Mouse (Mus musculus) lung, embryonic 14.5 days (tissue): ENCODE measurements around the gene Vmac. TPM values are rescaled to one million over a fixed set of nuclear protein-coding genes. Genes with fewer than 3 reads are reported as not detected.

Experiments used
- ATAC-seq: fragments of 200-750 bp; cut with Nextera tagmentation; 2 replicates; pipeline ENCODE4 v1.8.0; 2017; ENCODE audit warnings: mild to moderate bottlenecking, moderate TSS enrichment, moderate library complexity; ENCODE audit not compliant: insufficient read depth
- DNase-seq: peaks from one replicate; pipeline ENCODE4 v3.0.0-alpha.2; 2015
- H3K27ac ChIP-seq: fragments of 300-500 bp; sonication (generic); 2 replicates; pipeline ENCODE4 v1.5.1; 2014; ENCODE audit warnings: low read depth, mild to moderate bottlenecking, moderate library complexity
- H3K27me3 ChIP-seq: fragments of 300-500 bp; sonication (generic); 2 replicates; pipeline ENCODE4 v1.6.1; 2014; ENCODE audit warnings: low read length, control low read depth; ENCODE audit not compliant: insufficient read depth
- H3K36me3 ChIP-seq: fragments of 300-500 bp; sonication (generic); 2 replicates; pipeline ENCODE4 v1.6.1; 2014; ENCODE audit warnings: control low read depth; ENCODE audit not compliant: insufficient read depth
- H3K4me1 ChIP-seq: fragments of 300-500 bp; sonication (generic); 2 replicates; pipeline ENCODE4 v1.6.1; 2014; ENCODE audit warnings: antibody characterized with exemption, control low read depth; ENCODE audit not compliant: insufficient read depth
- H3K4me2 ChIP-seq: fragments of 300-500 bp; sonication (generic); 2 replicates; pipeline ENCODE4 v1.6.1; 2014; ENCODE audit warnings: mild to moderate bottlenecking
- H3K4me3 ChIP-seq: fragments of 300-500 bp; sonication (generic); 2 replicates; pipeline ENCODE4 v1.5.1; 2014; ENCODE audit warnings: low read depth, low read length
- H3K9ac ChIP-seq: fragments of 300-500 bp; sonication (generic); 2 replicates; pipeline ENCODE4 v1.6.1; 2014
- H3K9me3 ChIP-seq: fragments of 300-500 bp; sonication (generic); 2 replicates; pipeline ENCODE4 v1.6.1; 2016; ENCODE audit warnings: low read depth, low read length, control low read depth
- CTCF ChIP-seq: IDR thresholded peaks from 2 replicates; pipeline ENCODE4 v1.5.1; 2016; ENCODE audit warnings: antibody characterized with exemption, low read depth
- WGBS: fragments of 180-500 bp; shearing (Covaris S2); extraction: QIAGEN DNeasy Blood & Tissue Kit; methylation state at CpG from one replicate; pipeline ENCODE4 v1.1.7; 2014; 5-methylcytosine and 5-hydroxymethylcytosine counted together
- polyA plus RNA-seq: library from polyadenylated mRNA; unstranded; fragments of >200 nt; fragmentation: Nextera tagmentation; extraction: Ambion mirVana; gene quantifications from 2 replicates; pipeline ENCODE4 v1.2.1, GENCODE M21; 2014

Vmac gene
- polyA plus RNA-seq, 1 experiment from 2014 or later = 19.6 TPM

DNA sequence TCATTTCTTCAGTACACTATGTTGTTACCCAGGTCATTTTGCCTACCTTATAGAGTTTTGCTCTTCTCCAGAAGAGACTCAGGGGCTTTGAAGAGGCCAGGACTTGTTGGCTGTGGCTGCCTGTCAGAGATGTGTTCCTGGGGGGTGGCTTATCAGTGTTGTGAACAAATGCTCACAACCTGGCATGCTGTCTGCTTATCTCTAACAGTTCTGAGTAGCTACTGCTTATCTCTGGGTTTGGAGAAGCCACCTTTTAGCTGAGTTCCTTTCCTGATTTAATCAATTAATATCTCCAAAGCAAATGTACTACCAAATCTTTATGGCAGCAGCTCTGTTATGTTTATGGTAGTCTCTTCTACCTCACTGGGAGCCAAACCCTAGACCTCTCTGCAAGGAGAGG is 29.8 kb downstream of the Vmac start:
- DNase-seq = no peak
- Histone ChIP-seq H3K4me3 (no peak overlapping the region), H3K4me2 (no peak overlapping the region), H3K36me3 (peaks cover 88% of the 10 kb centered on the region), H3K9me3 (no peaks in the 10 kb centered on the region), H3K27me3 (no peaks in the 10 kb centered on the region), H3K27ac (no peak overlapping the region), H3K9ac (no peak overlapping the region), H3K4me1 (no peaks in the 10 kb centered on the region)
- ATAC-seq = no peak
- no peak for TF ChIP-seq CTCF

- no peaks in the 10 kb centered on the region for H3K27me3 ChIP-seq
- H3K36me3 ChIP-seq = peaks cover 86% of the 10 kb centered on the region
- H3K4me1 ChIP-seq = no peaks in the 10 kb centered on the region
These were observed 31.0 kb downstream of the Vmac start for GRCm38 (mm10) chr17:56686801-56687200.

DNA sequence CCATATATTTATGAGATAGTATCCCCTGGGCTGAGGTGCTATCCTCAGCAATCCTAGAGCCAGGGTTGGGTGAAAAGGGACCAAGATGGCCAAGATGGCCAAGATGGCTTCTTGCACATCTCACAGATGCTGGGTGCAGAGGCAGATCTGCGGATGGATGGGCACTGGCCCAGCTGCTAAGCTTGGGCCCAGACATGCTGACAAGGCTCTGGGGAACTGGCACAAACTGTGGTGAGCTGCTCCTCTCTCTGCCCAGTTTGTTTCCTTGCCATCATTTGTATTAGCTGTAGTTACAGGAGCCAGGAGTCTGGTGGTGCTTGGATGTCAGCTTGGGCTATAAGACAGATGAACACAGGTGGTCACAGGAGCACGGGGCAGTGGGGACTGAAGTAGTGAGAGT is 33.2 kb downstream of the Vmac start:
- WGBS = 78% methylated on average over 2 of the region's 2 CpGs
- Histone ChIP-seq H3K27me3 (no peaks in the 10 kb centered on the region), H3K27ac (no peak overlapping the region), H3K9me3 (no peaks in the 10 kb centered on the region), H3K4me2 (no peak overlapping the region), H3K4me1 (no peaks in the 10 kb centered on the region), H3K4me3 (no peak overlapping the region), H3K36me3 (peaks cover 82% of the 10 kb centered on the region), H3K9ac (no peak overlapping the region)
- ATAC-seq (no peak), DNase-seq (no peak)
- no peak for TF ChIP-seq CTCF

More at GRCm38 (mm10) chr17:56686801-56687200, 31.0 kb downstream of the Vmac start:
- Histone ChIP-seq H3K4me3 (no peak overlapping the region), H3K9me3 (no peaks in the 10 kb centered on the region), H3K4me2 (no peak overlapping the region), H3K27ac (no peak overlapping the region), H3K9ac (no peak overlapping the region)
- 88% methylated on average over 4 of the region's 4 CpGs for WGBS
- TF ChIP-seq CTCF = no peak
- DNase-seq = no peak
- no peak for ATAC-seq

DNA sequence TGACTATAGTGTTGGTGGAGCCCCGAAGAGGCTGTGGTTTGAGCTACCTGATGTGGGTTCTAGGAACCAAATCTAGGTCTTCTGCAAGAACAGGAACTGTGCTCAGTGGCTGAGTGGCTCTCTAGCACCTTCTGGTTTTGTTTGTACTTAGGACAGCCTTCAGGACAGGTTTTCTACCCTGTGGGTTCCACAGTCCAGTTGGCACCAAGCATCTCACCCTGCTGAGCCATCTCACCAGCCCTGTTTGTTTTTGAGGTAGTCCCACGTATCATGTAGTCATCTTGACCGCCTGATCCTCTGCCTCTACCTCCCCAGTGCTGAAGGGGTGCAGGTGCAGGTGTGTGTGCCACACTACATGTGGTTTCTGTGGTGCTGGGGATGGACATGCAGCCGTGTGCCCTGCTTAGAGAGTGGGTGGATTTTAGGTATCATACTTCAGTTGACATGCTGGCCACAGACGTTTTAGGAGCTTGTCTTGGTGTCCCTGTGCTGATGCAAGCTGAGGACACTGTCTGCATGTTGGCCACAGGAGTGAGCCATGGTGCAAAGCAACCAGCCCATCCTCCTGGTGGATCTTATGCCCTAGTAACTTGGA is 34.2 kb downstream of the Vmac start:
- no peaks in the 10 kb centered on the region for H3K4me1 ChIP-seq
- WGBS = 86% methylated on average over 5 of the region's 5 CpGs
- no peak for ATAC-seq
- no peak overlapping the region for H3K9ac ChIP-seq
- TF ChIP-seq CTCF = no peak
- DNase-seq = no peak
- H3K27me3 ChIP-seq = no peaks in the 10 kb centered on the region
- H3K27ac ChIP-seq = no peak overlapping the region
- H3K4me3 ChIP-seq = no peak overlapping the region
- no peak overlapping the region for H3K4me2 ChIP-seq
- H3K9me3 ChIP-seq = no peaks in the 10 kb centered on the region
- peaks cover 84% of the 10 kb centered on the region for H3K36me3 ChIP-seq

DNA sequence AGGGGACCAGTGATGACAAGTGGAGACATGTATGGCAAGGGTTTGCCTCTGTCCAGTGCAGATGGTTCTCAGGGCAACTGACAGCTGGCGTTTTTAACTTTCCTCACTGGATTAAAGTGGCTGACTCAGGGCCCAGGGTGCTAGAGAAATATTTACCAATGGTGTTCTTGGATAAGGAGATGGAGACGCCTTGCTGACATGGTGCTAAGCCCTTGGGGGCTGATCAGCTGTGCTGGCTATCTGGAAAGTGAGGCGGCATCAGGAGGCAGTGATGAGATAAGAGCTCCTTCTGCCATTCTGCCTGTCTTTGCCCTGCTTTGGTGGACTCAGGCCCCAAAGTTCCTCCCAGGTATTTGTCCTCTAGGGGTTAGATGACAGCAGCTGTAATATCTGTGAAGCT is 34.9 kb downstream of the Vmac start:
- H3K4me2 ChIP-seq = no peak overlapping the region
- no peaks in the 10 kb centered on the region for H3K4me1 ChIP-seq
- TF ChIP-seq CTCF = no peak
- H3K36me3 ChIP-seq = peaks cover 80% of the 10 kb centered on the region
- ATAC-seq (no peak), DNase-seq (no peak)
- H3K9ac ChIP-seq = no peak overlapping the region
- H3K9me3 ChIP-seq = no peaks in the 10 kb centered on the region
- H3K27me3 ChIP-seq = no peaks in the 10 kb centered on the region
- no peak overlapping the region for H3K27ac ChIP-seq
- WGBS = 29% methylated on average over 3 of the region's 3 CpGs
- no peak overlapping the region for H3K4me3 ChIP-seq

DNA sequence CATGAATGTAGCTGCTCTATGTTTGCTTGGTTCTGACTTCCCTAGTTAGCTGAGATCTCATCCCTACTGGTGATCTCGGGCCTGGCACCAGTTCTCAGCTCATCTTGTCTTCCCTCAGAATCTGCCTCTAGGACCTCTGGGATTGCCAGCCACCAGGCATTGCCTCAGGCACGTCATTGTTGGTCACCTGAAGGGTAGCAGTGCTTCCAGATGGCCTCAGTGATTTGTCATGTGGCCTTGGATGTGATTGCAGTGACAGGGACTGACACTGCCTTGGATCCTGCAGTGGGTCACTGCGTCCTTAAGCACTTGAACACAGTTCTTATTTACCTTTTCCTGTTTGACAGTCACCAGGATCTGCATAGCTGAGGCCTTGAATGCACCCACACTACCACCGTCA is 36.0 kb downstream of the Vmac start:
- no peak for TF ChIP-seq CTCF
- DNase-seq = no peak
- Histone ChIP-seq H3K36me3 (peaks cover 80% of the 10 kb centered on the region), H3K9ac (no peak overlapping the region), H3K27ac (no peak overlapping the region), H3K9me3 (no peaks in the 10 kb centered on the region), H3K27me3 (no peaks in the 10 kb centered on the region), H3K4me1 (no peaks in the 10 kb centered on the region), H3K4me2 (no peak overlapping the region), H3K4me3 (no peak overlapping the region)
- no peak for ATAC-seq
- WGBS = 64% methylated on average over 4 of the region's 4 CpGs

DNA sequence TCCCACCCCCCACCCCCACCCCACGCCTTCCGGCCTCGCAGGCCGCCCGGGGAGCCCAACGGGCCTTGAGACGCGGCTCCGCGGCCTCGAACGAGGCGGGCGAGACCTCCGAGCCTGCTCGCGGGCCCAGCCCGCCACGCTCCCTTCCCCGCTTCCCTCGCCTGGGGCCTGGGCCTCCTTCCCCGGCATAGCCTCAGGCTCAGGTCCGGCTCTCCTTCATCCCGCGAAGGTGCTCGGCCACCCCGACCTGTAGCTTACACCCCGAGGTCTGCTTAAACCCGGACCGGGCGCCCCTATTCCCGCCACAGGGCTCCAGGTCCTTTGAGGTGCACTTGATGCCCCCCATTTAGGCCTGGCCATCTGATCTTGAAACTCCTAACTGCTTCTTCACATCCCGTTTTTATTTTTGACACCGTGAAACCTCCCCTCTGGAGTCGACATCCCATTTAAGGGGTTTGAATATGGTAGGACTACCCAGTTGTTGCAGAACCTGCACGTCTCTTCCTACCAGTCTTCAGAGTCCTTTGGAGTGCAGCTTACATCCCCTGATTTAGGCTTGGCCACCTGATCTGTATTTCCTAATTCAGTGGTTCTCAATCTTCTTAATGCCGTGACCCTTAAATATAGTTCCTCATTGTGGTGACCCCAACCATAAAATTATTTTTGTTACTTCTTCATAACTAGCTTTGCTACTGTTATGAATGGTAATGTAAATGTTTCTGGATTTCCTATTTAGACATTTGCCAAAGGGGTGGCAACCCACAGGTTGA is 44.0 kb downstream of the Vmac start:
- DNase-seq = no peak
- Histone ChIP-seq H3K4me3 (peak overlapping the region; percentile 95), H3K9me3 (no peaks in the 10 kb centered on the region), H3K27me3 (no peaks in the 10 kb centered on the region), H3K27ac (peak overlapping the region; percentile 87), H3K9ac (peak overlapping the region; percentile 96), H3K4me1 (no peaks in the 10 kb centered on the region), H3K4me2 (peak overlapping the region; percentile 80), H3K36me3 (peaks cover 30% of the 10 kb centered on the region)
- peak; percentile 18 for ATAC-seq
- WGBS = 1% methylated on average over 31 of the region's 37 CpGs
- no peak for TF ChIP-seq CTCF
